Mouse (Mus musculus): Measurements from ENCODE around the gene Barhl1.

Barhl1 gene

DNA sequence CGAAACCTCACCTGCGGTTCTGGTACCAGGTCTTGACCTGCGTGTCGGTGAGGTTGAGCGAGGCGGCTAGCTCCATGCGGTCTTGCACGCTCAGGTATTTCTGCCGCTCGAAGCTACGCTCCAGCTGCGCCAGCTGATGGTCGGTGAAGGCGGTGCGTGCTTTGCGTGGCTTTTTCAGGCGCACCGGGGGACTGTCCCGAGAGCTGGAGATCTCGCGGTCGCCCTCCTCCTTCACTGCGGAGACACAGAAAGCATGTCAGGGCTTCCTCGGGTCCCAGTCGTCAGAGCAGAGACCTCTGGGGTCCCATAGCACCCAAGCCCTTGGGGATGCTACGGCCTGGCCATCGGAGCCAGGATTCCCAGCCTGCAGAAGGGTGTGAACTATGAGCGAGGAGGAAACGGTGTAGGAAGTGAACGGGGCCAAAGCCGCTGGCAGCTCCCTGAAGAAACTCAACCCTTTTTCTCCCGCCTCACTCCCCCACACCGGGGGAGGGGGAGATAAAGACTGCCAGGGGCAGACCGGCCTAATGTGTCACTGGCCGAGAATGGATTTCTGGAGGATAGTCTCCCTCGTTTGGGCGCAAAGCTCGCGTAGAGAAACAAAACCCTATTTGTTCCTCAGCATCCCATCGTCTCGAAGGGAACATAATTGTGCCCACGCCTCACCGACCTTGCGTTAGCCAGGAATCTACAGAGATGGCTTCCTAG lies 5.0 kb downstream of the Barhl1 start:
- DNase-seq (ENCODE audit: low spot score): no peak

GRCm38 (mm10) chr2:28910877-28911276 lies 5.6 kb downstream of the Barhl1 start:
- no peak for DNase-seq (ENCODE audit: low spot score)

GRCm38 (mm10) chr2:28909818-28910710 lies 6.4 kb downstream of the Barhl1 start:
- no peak for DNase-seq (ENCODE audit: low spot score)

GRCm38 (mm10) chr2:28909186-28909817 lies 7.2 kb downstream of the Barhl1 start:
- DNase-seq (ENCODE audit: low spot score): no peak

- DNase-seq (ENCODE audit: low spot score): no peak
Measured at GRCm38 (mm10) chr2:28908389-28909153, 7.9 kb downstream of the Barhl1 start.

GRCm38 (mm10) chr2:28907691-28908388 lies 8.6 kb downstream of the Barhl1 start:
- no peak for DNase-seq (ENCODE audit: low spot score)

GRCm38 (mm10) chr2:28905561-28905960 lies 10.9 kb downstream of the Barhl1 start:
- DNase-seq (ENCODE audit: low spot score): no peak

- no peak for DNase-seq (ENCODE audit: low spot score)
Measured at GRCm38 (mm10) chr2:28904786-28905185, 11.7 kb downstream of the Barhl1 start.

GRCm38 (mm10) chr2:28903871-28904270 lies 12.6 kb downstream of the Barhl1 start:
- no peak for DNase-seq (ENCODE audit: low spot score)

- no peak for DNase-seq (ENCODE audit: low spot score)
Measured at GRCm38 (mm10) chr2:28902291-28902690, 14.2 kb downstream of the Barhl1 start.

DNA sequence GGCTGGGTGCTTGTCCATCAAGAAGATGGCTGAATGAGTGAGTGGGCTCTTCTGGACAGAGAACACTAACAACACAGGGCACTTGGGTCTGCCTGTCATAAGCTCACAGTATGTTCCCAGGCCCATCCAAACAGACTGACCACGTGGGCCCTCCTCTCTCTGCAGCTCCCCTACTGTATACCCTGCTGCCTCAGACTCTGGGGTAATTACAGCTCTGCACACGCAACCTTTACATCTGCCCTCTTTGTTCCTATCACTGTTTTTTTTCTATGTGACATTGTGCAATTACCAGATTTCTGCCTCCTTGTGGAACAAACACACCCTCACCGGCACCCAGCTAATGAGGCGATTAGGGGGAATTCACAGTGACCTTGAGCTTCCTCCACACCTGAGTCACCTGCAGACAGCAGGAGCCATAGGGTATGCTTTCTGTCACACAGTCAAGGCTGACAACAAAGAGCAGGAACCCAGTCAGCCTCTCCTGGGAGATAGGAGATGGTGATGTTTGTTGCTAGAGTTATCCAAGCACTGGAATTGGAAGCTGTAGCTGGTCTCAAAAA lies 19.0 kb downstream of the Barhl1 start:
- DNase-seq (ENCODE audit: low spot score): no peak

GRCm38 (mm10) chr2:28895876-28896275 lies 20.6 kb downstream of the Barhl1 start:
- no peak for DNase-seq (ENCODE audit: low spot score)

- no peak for DNase-seq (ENCODE audit: low spot score)
Measured at GRCm38 (mm10) chr2:28893526-28893925, 22.9 kb downstream of the Barhl1 start.

DNA sequence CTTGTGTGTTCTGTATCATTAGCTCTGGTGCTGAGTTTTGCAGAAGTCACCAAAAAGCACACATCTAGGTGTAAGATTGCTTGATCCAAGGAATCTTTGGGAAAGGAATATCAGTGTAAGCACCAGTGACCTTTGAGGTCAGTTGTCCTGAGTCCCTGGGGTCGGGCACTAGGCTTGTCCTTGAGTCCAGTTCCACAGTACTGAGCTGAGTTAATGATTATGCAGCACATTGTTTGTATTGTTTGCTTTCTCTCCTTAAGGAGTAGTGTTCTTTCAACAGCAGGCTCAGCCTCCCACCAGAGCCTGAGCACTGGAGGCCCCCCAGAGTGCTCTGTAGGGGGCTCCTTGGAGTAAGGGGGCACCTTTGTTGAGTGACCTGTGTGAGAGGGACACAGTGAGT lies 23.7 kb downstream of the Barhl1 start:
- no peak for DNase-seq (ENCODE audit: low spot score)

DNA sequence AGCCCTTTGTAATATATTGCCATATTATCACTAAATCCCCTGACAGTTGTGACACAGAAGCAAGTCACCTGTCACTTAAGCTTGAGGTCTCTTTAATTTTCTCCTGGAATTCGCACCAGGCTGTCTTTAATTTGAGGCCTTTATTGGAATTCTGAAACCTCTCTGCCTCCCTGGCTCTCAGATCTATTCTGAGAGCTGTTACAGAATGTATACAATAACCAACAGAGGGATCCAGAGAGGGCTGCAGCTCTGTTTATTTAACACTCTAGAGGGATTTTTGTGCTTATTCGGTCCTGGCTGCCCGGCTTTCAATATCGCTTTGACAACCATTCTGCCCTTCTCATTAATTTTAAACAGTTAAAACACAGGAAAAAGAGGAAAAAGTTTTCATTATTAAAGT lies 31.6 kb downstream of the Barhl1 start:
- DNase-seq (ENCODE audit: low spot score): no peak

DNA sequence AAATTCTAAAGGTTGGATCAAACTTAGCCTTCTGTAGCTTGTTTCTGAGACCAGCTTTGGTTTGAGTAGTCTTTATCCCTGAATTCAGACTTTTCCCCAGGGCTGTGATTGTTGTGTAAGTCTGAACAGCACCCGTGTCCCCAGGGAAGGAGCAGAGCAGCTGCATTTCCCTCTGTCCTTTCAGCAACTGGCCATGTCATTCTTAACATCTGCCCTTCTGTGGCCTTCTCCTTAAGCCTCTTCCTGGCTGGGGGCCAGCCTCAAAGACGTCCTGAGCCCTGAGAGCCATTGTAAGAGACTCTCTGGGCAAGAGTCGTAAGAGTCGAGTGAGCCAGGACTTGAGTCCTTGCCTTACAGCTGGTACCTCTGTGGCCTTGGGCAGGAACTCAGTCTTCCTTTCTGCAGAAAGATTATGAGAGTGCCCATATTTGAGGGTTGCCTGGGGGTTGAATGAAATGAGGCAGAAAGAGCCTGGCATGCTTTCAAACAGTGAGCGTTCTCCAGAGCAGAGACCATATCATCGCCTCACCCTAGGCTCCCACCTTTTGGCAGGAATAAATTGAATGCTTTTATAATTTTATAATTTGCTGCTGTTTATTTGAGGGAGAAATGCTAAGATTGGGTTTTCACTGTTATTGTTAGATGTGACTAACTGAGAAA lies 33.5 kb downstream of the Barhl1 start:
- no peak for DNase-seq (ENCODE audit: low spot score)

GRCm38 (mm10) chr2:28882047-28882446 lies 34.4 kb downstream of the Barhl1 start:
- no peak for DNase-seq (ENCODE audit: low spot score)

- DNase-seq (ENCODE audit: low spot score): no peak
Measured at GRCm38 (mm10) chr2:28881275-28881674, 35.2 kb downstream of the Barhl1 start.

DNA sequence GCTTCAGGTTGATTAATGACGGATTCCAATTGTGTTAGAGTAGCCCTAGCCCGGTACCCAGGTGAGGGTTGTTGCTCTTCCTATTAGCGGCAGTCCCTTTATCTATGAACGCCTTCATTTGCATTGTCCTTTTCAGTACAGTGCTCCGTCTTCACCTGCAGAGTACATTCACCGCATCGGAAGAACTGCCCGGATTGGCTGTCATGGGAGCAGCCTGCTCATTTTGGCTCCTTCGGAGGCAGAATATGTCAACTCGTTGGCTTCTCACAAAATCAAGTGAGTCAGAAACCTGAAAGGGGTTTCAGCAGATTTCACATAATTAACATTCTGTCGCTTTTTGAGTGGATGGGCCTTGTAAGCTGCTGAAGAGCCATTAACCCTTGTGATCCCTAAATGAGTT lies 40.9 kb downstream of the Barhl1 start:
- no peak for DNase-seq (ENCODE audit: low spot score)

GRCm38 (mm10) chr2:28867495-28867894 lies 49.0 kb downstream of the Barhl1 start:
- DNase-seq (ENCODE audit: low spot score): no peak

DNA sequence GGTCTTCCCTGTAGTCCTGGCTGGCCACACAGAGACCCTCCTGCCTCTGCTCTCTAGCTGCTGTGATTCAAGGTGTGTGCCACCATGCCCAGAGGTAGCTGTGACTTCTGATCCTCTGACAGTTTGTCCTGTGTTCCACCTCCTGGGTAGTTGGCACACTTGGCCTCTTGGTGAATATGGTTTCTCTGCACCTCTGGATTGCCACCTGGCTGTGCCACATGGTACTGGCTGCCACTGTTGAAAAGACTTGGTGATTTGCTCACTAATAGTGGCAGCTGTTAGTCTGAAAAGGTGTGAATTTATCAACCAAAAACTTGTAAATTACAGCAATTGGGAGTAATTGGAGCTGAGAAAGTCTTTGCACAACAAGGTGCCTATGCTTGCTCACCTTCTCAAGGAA lies 52.6 kb downstream of the Barhl1 start:
- no peak for DNase-seq (ENCODE audit: low spot score)
